Mouse (Mus musculus) thymus, adult 2 months (tissue): ENCODE results near the gene Chd6. TPM values are rescaled to one million over a fixed set of nuclear protein-coding genes. Genes with fewer than 3 reads are reported as not detected.

ENCODE experiments used
- DNase-seq: peaks from one replicate; pipeline ENCODE4 v3.0.0; 2021
- H3K27ac ChIP-seq: fragments of 200-500 bp; 2 replicates; pipeline ENCODE4 v1.5.1; 2012; ENCODE audit warnings: low read length, control low read depth; ENCODE audit not compliant: control insufficient read depth, insufficient read depth
- H3K27me3 ChIP-seq: fragments of 200-500 bp; 2 replicates; pipeline ENCODE4 v1.6.1; 2012; ENCODE audit warnings: mild to moderate bottlenecking, low read length, moderate library complexity, mixed read lengths; ENCODE audit not compliant: control insufficient read depth, insufficient read depth
- H3K36me3 ChIP-seq: fragments of 200-500 bp; 2 replicates; pipeline ENCODE4 v1.6.1; 2012; ENCODE audit warnings: mild to moderate bottlenecking, low read length, moderate library complexity; ENCODE audit not compliant: control insufficient read depth, insufficient read depth
- H3K4me1 ChIP-seq: fragments of 200-500 bp; replicated peaks from 2 replicates; pipeline ENCODE4 v1.6.1; 2012; ENCODE audit warnings: low read length; ENCODE audit not compliant: control insufficient read depth, insufficient read depth
- H3K4me3 ChIP-seq: fragments of 200-500 bp; 2 replicates; pipeline ENCODE4 v1.5.1; 2012; ENCODE audit warnings: mild to moderate bottlenecking, low read length, control low read depth, moderate library complexity; ENCODE audit not compliant: control insufficient read depth, insufficient read depth
- CTCF ChIP-seq: fragments of 200-500 bp; IDR thresholded peaks from 2 replicates; pipeline ENCODE4 v1.5.1; 2012; ENCODE audit warnings: mild to moderate bottlenecking, control low read depth, low read length, moderate library complexity, borderline replicate concordance; ENCODE audit not compliant: control insufficient read depth, poor library complexity, insufficient read depth; ENCODE audit errors: extremely low read depth
- POLR2A ChIP-seq: fragments of 200-500 bp; IDR thresholded peaks from 2 replicates; pipeline ENCODE4 v1.6.1; 2012; ENCODE audit warnings: mild to moderate bottlenecking, low read length, control low read depth, moderate library complexity; ENCODE audit not compliant: control insufficient read depth, poor library complexity, insufficient read depth; ENCODE audit errors: extremely low read depth
- WGBS: fragments of 180-500 bp; shearing (Covaris S2); methylation state at CpG from one replicate; pipeline ENCODE4 v1.1.7; 2018; 5-methylcytosine and 5-hydroxymethylcytosine counted together
- polyA plus RNA-seq: library from polyadenylated mRNA; depleted of rRNA; stranded (reverse); fragments of >200 nt; gene quantifications from 2 replicates; pipeline ENCODE4 v1.2.3, GENCODE M21; 2012

The Chd6 gene
- polyA plus RNA-seq, 1 experiment = 28.5 TPM

- Histone ChIP-seq H3K4me3 (no peak overlapping the region), H3K4me1 (peaks cover 2% of the 10 kb centered on the region; the same call in 1 of the 2 replicates), H3K27me3 (no peaks in the 10 kb centered on the region), H3K36me3 (no peaks in the 10 kb centered on the region), H3K27ac (no peak overlapping the region)
- TF ChIP-seq CTCF = no peak
- no peak for TF ChIP-seq POLR2A
- 77% methylated on average over 5 of the region's 5 CpGs for WGBS
- DNase-seq = no peak
Observed at GRCm38 (mm10) chr2:161103769-161104168, 5.1 kb downstream of the Chd6 start.

- no peaks in the 10 kb centered on the region for H3K27me3 ChIP-seq
- no peaks in the 10 kb centered on the region for H3K36me3 ChIP-seq
- no peak overlapping the region for H3K27ac ChIP-seq
- no peak overlapping the region for H3K4me3 ChIP-seq
- TF ChIP-seq POLR2A = no peak
- TF ChIP-seq CTCF = no peak
- DNase-seq = no peak
- no peaks in the 10 kb centered on the region; the same call in 1 of the 2 replicates for H3K4me1 ChIP-seq
- WGBS = 63% methylated on average over 3 of the region's 3 CpGs
Observed at GRCm38 (mm10) chr2:161102102-161102501, 6.8 kb downstream of the Chd6 start.

- no peaks in the 10 kb centered on the region for H3K36me3 ChIP-seq
- H3K4me3 ChIP-seq = no peak overlapping the region
- H3K4me1 ChIP-seq = no peaks in the 10 kb centered on the region; the same call in 1 of the 2 replicates
- no peaks in the 10 kb centered on the region for H3K27me3 ChIP-seq
- no peak for TF ChIP-seq CTCF
- no peak overlapping the region for H3K27ac ChIP-seq
- WGBS = 94% methylated on average over 5 of the region's 5 CpGs
- no peak for DNase-seq
Observed at GRCm38 (mm10) chr2:161097746-161098145, 11.1 kb downstream of the Chd6 start.

DNA sequence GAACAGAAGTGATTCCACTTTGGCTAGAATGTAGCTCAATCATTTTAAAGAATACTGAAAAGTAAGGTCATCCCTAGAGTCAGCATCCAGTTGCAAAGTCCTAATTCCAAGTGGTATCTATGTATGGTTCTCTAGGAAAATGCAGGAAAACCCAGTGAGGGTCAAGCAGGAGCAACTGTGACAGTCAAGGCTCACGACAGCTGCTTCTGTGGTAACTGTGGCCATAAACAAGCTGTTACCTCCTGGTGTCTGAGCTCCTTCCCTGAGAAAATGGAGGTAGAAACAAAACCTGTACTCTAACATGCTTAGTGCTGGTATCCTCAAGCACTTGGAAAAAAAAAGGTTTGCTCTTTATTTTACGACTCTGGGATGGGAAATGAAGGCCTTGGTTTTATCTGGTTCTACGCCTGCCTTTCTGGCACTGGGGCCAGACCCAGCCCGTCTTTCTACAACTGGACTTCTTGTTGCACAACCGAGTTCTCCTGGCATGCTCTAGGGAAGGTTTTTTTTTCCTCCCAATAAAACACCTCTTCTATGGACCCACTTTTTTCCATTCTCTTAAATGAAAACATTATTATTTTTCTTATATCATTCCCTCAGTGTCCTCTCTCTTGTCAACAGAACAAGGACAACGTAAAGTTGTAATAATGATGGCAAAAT lies 18.0 kb downstream of the Chd6 start:
- WGBS = 89% methylated on average over 6 of the region's 6 CpGs
- Histone ChIP-seq H3K4me1 (no peaks in the 10 kb centered on the region), H3K27me3 (no peaks in the 10 kb centered on the region), H3K4me3 (no peak overlapping the region), H3K27ac (no peak overlapping the region), H3K36me3 (no peaks in the 10 kb centered on the region)
- TF ChIP-seq CTCF = no peak
- no peak for TF ChIP-seq POLR2A
- DNase-seq = no peak

DNA sequence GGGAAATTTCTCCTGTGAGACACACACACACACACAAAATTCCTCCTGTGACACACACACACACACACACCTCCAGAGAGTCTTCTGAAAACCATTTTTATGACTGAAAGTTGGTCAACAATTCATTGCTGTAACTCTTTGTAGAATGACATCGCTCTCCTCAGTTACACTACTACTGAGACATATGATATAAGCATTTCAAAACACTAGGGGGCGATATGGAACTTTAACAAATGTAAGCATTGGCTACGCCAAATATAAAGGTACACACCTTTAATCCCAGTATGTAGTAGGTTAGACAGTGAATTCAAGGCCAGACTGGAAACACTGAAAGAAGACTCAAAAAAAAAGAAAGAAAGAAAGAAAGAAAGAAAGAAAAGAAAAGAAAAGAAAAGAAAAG lies 18.7 kb downstream of the Chd6 start:
- WGBS = 42% methylated on average over 3 of the region's 3 CpGs
- DNase-seq = no peak
- Histone ChIP-seq H3K27me3 (no peaks in the 10 kb centered on the region), H3K36me3 (no peaks in the 10 kb centered on the region), H3K27ac (no peak overlapping the region), H3K4me3 (no peak overlapping the region), H3K4me1 (no peaks in the 10 kb centered on the region)
- no peak for TF ChIP-seq CTCF
- TF ChIP-seq POLR2A = no peak

DNA sequence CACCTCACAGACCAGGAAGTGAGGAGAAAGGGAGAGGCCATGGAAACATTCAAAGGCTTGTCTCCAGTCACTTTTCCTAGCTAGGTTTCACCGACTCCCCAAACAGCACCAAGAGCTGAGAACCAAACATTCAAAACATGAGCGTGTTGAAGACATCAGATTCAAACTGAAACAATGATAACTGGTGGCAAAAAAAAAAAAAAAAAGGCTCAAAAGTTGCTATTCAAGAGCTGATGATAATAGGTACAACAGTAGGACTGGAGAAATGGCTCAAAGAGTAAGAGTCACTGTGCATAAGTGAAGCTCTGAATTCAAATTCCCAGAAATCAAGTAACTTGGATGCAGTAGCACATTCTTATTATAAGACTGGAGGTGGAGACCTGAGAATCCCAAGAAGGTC lies 30.3 kb downstream of the Chd6 start:
- Histone ChIP-seq H3K4me3 (no peak overlapping the region), H3K36me3 (no peaks in the 10 kb centered on the region), H3K27ac (no peak overlapping the region), H3K4me1 (no peaks in the 10 kb centered on the region), H3K27me3 (no peaks in the 10 kb centered on the region)
- no peak for TF ChIP-seq CTCF
- no peak for TF ChIP-seq POLR2A
- 94% methylated on average over 2 of the region's 2 CpGs for WGBS
- no peak for DNase-seq

- no peak overlapping the region for H3K27ac ChIP-seq
- DNase-seq = no peak
- H3K4me1 ChIP-seq = no peaks in the 10 kb centered on the region
- WGBS = 94% methylated on average over 4 of the region's 4 CpGs
- no peaks in the 10 kb centered on the region for H3K36me3 ChIP-seq
- TF ChIP-seq POLR2A = no peak
- TF ChIP-seq CTCF = no peak
- H3K4me3 ChIP-seq = no peak overlapping the region
- H3K27me3 ChIP-seq = no peaks in the 10 kb centered on the region
Observed at GRCm38 (mm10) chr2:161076262-161076661, 32.6 kb downstream of the Chd6 start.
